Mouse (Mus musculus) activated CD4-positive, CD25-positive, alpha-beta regulatory T cell, adult 4 months (primary cell): ENCODE data around the gene Mlip. TPM values are rescaled to one million over a fixed set of nuclear protein-coding genes. Genes with fewer than 3 reads are reported as not detected.

ENCODE experiments used
- ATAC-seq: one replicate; pipeline ENCODE4 v1.8.0; 2017
- polyA plus RNA-seq, 2 experiments: library from polyadenylated mRNA; unstranded; fragments of 100-300 nt; shearing (Covaris generic); gene quantifications; one replicate each; pipeline ENCODE4 v1.2.1; 2017

Gene Mlip
- polyA plus RNA-seq, 2 experiments from 2014 or later = 0.15 TPM; not detected in 1

GRCm38 (mm10) chr9:77344318-77344717, 8.5 kb downstream of the Mlip start:
- ATAC-seq = no peak

GRCm38 (mm10) chr9:77340159-77340862, 12.5 kb downstream of the Mlip start:
- ATAC-seq = no peak

- no peak for ATAC-seq
Observed at GRCm38 (mm10) chr9:77339571-77340148, 13.1 kb downstream of the Mlip start.

GRCm38 (mm10) chr9:77335370-77335769, 17.4 kb downstream of the Mlip start:
- no peak for ATAC-seq

GRCm38 (mm10) chr9:77318346-77318745, 34.4 kb downstream of the Mlip start:
- ATAC-seq = no peak

- no peak for ATAC-seq
Observed at GRCm38 (mm10) chr9:77310548-77310947, 42.2 kb downstream of the Mlip start.

GRCm38 (mm10) chr9:77305417-77305816, 47.4 kb downstream of the Mlip start:
- ATAC-seq = no peak

- ATAC-seq = no peak
Observed at GRCm38 (mm10) chr9:77302340-77302739, 50.4 kb downstream of the Mlip start.

GRCm38 (mm10) chr9:77287958-77288357, 64.8 kb downstream of the Mlip start:
- ATAC-seq = no peak

- ATAC-seq = no peak
Observed at GRCm38 (mm10) chr9:77279371-77279770, 73.4 kb downstream of the Mlip start.

- ATAC-seq = no peak
Observed at GRCm38 (mm10) chr9:77278055-77278454, 74.7 kb downstream of the Mlip start.

GRCm38 (mm10) chr9:77277270-77277669, 75.5 kb downstream of the Mlip start:
- ATAC-seq = no peak

GRCm38 (mm10) chr9:77276451-77277154, 76.2 kb downstream of the Mlip start:
- ATAC-seq = no peak

GRCm38 (mm10) chr9:77272727-77273126, 80.0 kb downstream of the Mlip start:
- no peak for ATAC-seq

GRCm38 (mm10) chr9:77265268-77266017, 87.3 kb downstream of the Mlip start:
- no peak for ATAC-seq

GRCm38 (mm10) chr9:77259052-77259451, 93.7 kb downstream of the Mlip start:
- no peak for ATAC-seq

GRCm38 (mm10) chr9:77258265-77258664, 94.5 kb downstream of the Mlip start:
- no peak for ATAC-seq

GRCm38 (mm10) chr9:77254514-77254913, 98.3 kb downstream of the Mlip start:
- ATAC-seq = no peak

- no peak for ATAC-seq
Observed at GRCm38 (mm10) chr9:77252761-77253160, 100.0 kb downstream of the Mlip start.

GRCm38 (mm10) chr9:77252134-77252533, 100.6 kb downstream of the Mlip start:
- no peak for ATAC-seq

GRCm38 (mm10) chr9:77251511-77252112, 101.2 kb downstream of the Mlip start:
- ATAC-seq = no peak

- no peak for ATAC-seq
Observed at GRCm38 (mm10) chr9:77198250-77198649, 154.5 kb downstream of the Mlip start.

- ATAC-seq = no peak
Observed at GRCm38 (mm10) chr9:77179486-77179885, 173.3 kb downstream of the Mlip start.
